Mouse (Mus musculus) erythroblast, embryonic 14.5 days (primary cell): ENCODE results near the gene Smo. TPM values are rescaled to one million over a fixed set of nuclear protein-coding genes. Genes with fewer than 3 reads are reported as not detected.
A peak's percentile ranks its signal among the peaks of the same experiment; 100 is the strongest.

Source experiments
- H3K27me3 ChIP-seq: 2 replicates; pipeline ENCODE4 v1.6.1; 2012; ENCODE audit warnings: inconsistent platforms; ENCODE audit not compliant: control insufficient read depth
- H3K36me3 ChIP-seq: 2 replicates; pipeline ENCODE4 v1.6.1; 2012; ENCODE audit warnings: mild to moderate bottlenecking, inconsistent platforms; ENCODE audit not compliant: control insufficient read depth
- H3K4me1 ChIP-seq: 2 replicates; pipeline ENCODE4 v1.6.1; 2012; ENCODE audit warnings: inconsistent platforms; ENCODE audit not compliant: control insufficient read depth
- H3K4me3 ChIP-seq: replicated peaks from 2 replicates; pipeline ENCODE3; 2012; ENCODE audit warnings: moderate library complexity, mild to moderate bottlenecking, inconsistent platforms
- H3K9me3 ChIP-seq: 2 replicates; pipeline ENCODE4 v1.6.1; 2012; ENCODE audit warnings: low read length, inconsistent platforms, mixed read lengths; ENCODE audit not compliant: control insufficient read depth
- GATA1 ChIP-seq: IDR thresholded peaks from 2 replicates; pipeline ENCODE4 v1.6.1; 2012; ENCODE audit warnings: low read length, inconsistent platforms, mixed read lengths
- TAL1 ChIP-seq: IDR thresholded peaks from 3 replicates; pipeline ENCODE4 v1.6.1; 2012; ENCODE audit warnings: low read length, inconsistent platforms, mixed read lengths
- polyA plus RNA-seq: library from polyadenylated mRNA; stranded (reverse); fragments of >175 nt; gene quantifications from 2 replicates; pipeline ENCODE4 v1.2.3, GENCODE M21; 2012

Smo gene
- polyA plus RNA-seq, 1 experiment = 0.42 TPM

- H3K4me3 ChIP-seq = no peak overlapping the region
- TF ChIP-seq GATA1 = no peak
- no peak for TF ChIP-seq TAL1
- H3K36me3 ChIP-seq = no peaks in the 10 kb centered on the region; the same call in 1 of the 2 replicates
Measured at GRCm38 (mm10) chr6:29766874-29767273, 31.6 kb downstream of the Smo start.

GRCm38 (mm10) chr6:29767813-29768660, 32.7 kb downstream of the Smo start, which contains the start of gene Ahcyl2:
Ahcyl2 (plus strand) TSS chr6:29768011.
- H3K4me1 ChIP-seq = peaks cover 27% of the 10 kb centered on the region
- TF ChIP-seq TAL1 = no peak
- TF ChIP-seq GATA1 = no peak
- no peaks in the 10 kb centered on the region for H3K9me3 ChIP-seq
- no peaks in the 10 kb centered on the region; the same call in 1 of the 2 replicates for H3K36me3 ChIP-seq
- peaks cover 3% of the 10 kb centered on the region; the same call in 1 of the 2 replicates for H3K27me3 ChIP-seq
- H3K4me3 ChIP-seq = peak within 1 kb of the TSS; percentile 85

More at GRCm38 (mm10) chr6:29766874-29767273, 31.6 kb downstream of the Smo start:
- Histone ChIP-seq H3K4me1 (peaks cover 27% of the 10 kb centered on the region), H3K27me3 (peaks cover 3% of the 10 kb centered on the region; the same call in 1 of the 2 replicates), H3K9me3 (no peaks in the 10 kb centered on the region)

DNA sequence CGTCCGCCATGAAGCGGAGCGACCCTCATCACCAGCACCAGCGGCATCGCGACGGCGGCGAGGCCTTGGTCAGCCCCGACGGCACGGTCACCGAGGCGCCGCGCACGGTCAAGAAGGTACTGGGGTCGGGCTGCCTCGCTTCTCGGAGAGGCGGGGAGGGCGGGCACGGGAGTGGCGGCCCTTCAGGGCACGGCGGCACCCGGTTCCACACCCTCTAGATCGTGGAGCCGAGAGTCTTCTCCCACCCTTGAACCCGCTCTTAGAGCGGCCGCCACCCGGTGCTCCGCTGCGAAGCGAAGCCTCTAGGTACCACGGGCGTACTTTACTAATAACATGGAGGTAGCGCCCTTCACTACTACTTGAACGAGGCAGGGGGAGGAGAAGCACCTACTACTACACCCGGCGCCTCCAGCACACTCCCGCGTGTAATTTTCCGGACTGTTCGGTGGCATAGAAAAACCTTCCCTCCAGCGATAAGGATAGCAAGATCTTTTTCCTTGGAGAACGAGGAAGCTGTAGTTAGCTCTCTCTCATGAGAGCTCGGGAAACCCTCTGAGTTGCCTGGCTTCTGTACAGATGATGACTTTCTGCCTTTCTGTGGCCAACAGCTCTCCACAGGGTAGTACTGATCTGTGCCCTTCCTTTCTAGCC, 33.6 kb downstream of the Smo start:
- TF ChIP-seq GATA1 (no peak), TAL1 (no peak)
- Histone ChIP-seq H3K36me3 (no peaks in the 10 kb centered on the region; the same call in 1 of the 2 replicates), H3K4me3 (peak overlapping the region; percentile 85), H3K9me3 (no peaks in the 10 kb centered on the region), H3K4me1 (peaks cover 27% of the 10 kb centered on the region), H3K27me3 (peaks cover 3% of the 10 kb centered on the region; the same call in 1 of the 2 replicates)

GRCm38 (mm10) chr6:29770672-29771321, 35.5 kb downstream of the Smo start:
- H3K4me3 ChIP-seq = no peak overlapping the region
- H3K9me3 ChIP-seq = no peaks in the 10 kb centered on the region
- H3K36me3 ChIP-seq = no peaks in the 10 kb centered on the region; the same call in 1 of the 2 replicates
- H3K27me3 ChIP-seq = 0 out of 2 replicates have a peak, but pooled peaks cover under 1% of the 10 kb centered on the region
- TF ChIP-seq TAL1 (no peak), GATA1 (no peak)
- peaks cover 34% of the 10 kb centered on the region for H3K4me1 ChIP-seq

DNA sequence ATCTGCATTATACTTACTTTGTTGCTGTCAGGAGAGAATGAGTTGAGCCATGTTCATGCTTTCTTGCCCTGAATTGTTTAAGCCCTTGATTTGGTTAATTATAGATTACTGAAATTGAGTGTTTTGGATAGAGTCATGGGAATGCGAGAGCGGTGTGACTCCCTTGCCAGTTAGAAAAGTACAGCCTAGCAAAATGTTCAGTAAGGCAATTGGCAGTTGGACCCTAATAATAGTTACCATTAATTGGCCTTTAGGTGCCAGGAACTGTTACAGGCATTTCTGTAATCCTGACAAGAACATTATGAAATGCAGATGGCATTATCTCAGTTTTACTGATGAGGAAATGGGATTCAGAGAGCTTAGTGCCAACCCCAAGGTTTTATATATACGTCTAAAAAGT, 36.9 kb downstream of the Smo start:
- no peaks in the 10 kb centered on the region for H3K9me3 ChIP-seq
- H3K36me3 ChIP-seq = no peaks in the 10 kb centered on the region; the same call in 1 of the 2 replicates
- no peaks in the 10 kb centered on the region for H3K27me3 ChIP-seq
- no peak overlapping the region for H3K4me3 ChIP-seq
- peaks cover 43% of the 10 kb centered on the region for H3K4me1 ChIP-seq
- TF ChIP-seq TAL1 (no peak), GATA1 (no peak)

DNA sequence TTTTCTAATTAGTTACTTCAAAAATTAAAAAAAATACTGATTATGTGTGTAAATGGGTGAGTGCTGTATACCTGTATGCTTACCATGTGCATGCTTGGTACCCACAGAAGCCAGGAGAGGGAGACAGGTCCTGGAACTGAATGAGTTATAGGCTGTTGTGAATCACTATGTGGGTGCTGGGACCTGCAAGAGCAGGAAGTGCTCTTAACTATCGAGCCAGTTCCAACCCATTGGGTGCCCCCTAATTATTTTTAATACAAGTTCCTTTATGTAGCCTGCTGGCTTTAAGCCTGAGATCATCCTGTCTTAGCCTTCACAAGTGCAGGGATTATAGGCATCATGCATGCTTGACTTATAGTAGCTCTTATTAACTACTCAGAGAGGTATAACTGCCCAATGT, 38.9 kb downstream of the Smo start:
- peaks cover 2% of the 10 kb centered on the region; the same call in 1 of the 2 replicates for H3K36me3 ChIP-seq
- no peaks in the 10 kb centered on the region for H3K27me3 ChIP-seq
- H3K9me3 ChIP-seq = no peaks in the 10 kb centered on the region
- H3K4me1 ChIP-seq = peaks cover 32% of the 10 kb centered on the region
- H3K4me3 ChIP-seq = no peak overlapping the region
- TF ChIP-seq GATA1 (no peak), TAL1 (no peak)

DNA sequence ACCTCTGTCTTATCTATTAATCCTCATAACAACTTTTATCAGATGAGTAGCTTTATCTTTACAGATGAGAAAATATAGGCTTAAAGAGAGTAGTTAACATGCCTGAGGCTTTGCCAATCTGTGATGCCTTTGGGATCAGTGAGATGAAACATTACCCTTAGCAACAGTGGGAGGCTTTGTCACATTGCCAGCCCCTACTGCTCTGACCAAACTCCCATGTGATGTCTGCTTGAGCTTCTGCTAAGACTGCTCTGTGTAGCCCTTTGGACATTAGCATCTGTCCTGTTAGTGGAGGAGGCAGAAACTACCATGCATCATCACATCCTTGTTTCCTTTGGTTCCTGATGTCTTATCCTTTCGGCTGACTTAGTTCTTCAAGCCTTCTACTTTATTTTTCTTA, 40.3 kb downstream of the Smo start:
- H3K36me3 ChIP-seq = peaks cover 2% of the 10 kb centered on the region; the same call in 1 of the 2 replicates
- no peaks in the 10 kb centered on the region for H3K9me3 ChIP-seq
- no peak overlapping the region for H3K4me3 ChIP-seq
- no peaks in the 10 kb centered on the region for H3K27me3 ChIP-seq
- H3K4me1 ChIP-seq = peaks cover 26% of the 10 kb centered on the region
- TF ChIP-seq TAL1 (no peak), GATA1 (no peak)

DNA sequence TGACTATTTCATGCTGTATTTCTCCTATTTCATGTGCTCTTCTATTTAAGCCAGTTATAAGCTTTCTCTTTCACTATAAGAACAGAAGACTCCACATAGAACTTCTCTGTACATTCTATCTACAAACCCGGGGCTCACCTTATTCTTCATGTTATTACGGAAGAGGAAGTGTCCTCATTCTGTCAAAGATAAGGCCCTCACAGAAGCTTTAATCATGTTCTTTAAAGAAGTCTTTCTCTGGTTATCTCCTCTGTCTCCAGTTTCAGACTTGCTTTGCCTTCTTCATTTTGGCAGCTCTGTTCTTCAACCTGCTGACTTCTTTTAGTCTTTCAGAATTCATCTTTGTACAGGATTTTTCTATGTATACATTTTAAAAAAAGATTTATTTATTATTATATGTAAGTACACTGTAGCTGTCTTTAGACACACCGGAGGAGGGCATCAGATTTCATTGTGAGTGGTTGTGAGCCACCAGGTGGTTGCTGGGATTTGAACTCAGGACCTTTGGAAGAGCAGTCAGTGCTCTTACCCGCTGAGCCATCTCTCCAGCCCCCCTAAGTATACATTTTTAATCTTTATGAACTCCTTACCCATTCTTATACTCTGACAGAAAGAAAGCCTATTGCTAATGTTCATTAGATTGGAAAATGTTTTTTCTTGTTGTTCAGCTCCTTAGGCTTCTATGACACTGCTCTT, 41.4 kb downstream of the Smo start:
- no peak for TF ChIP-seq TAL1
- TF ChIP-seq GATA1 = no peak
- peaks cover 23% of the 10 kb centered on the region for H3K4me1 ChIP-seq
- no peak overlapping the region for H3K4me3 ChIP-seq
- H3K27me3 ChIP-seq = no peaks in the 10 kb centered on the region
- no peaks in the 10 kb centered on the region for H3K9me3 ChIP-seq
- peaks cover 2% of the 10 kb centered on the region; the same call in 1 of the 2 replicates for H3K36me3 ChIP-seq
